Mouse (Mus musculus): ENCODE measurements around the gene Actn3. TPM values are rescaled to one million over a fixed set of nuclear protein-coding genes. Genes with fewer than 3 reads are reported as not detected.

Actn3 gene
- polyA plus RNA-seq, 1 experiment from 2014 or later = 8.9 TPM

Other genes starting within 250 kb of the Actn3 start
- gene Gm960, start 179.2 kb downstream of the Actn3 start, polyA plus RNA-seq (2015; fragmentation: Nextera tagmentation; extraction: Ambion mirVana) = 1.2 and 3.0 TPM in 2 replicates
- gene Sptbn2, start 166.7 kb downstream of the Actn3 start, polyA plus RNA-seq (2015; fragmentation: Nextera tagmentation; extraction: Ambion mirVana) = 4.7 and 5.5 TPM in 2 replicates
- gene Rbm4b, start 121.4 kb downstream of the Actn3 start, polyA plus RNA-seq (2015; fragmentation: Nextera tagmentation; extraction: Ambion mirVana) = 50.3 and 54.8 TPM in 2 replicates
- gene Rbm4, start 84.0 kb downstream of the Actn3 start, polyA plus RNA-seq (2015; fragmentation: Nextera tagmentation; extraction: Ambion mirVana) = 47.4 and 47.5 TPM in 2 replicates
- gene Gm21992, start 66.3 kb downstream of the Actn3 start, polyA plus RNA-seq (2015; fragmentation: Nextera tagmentation; extraction: Ambion mirVana) = 32.1 TPM in 2 replicates
- 74.2 and 75.0 TPM in 2 replicates for gene Rbm14, start 66.3 kb downstream of the Actn3 start, polyA plus RNA-seq (2015; fragmentation: Nextera tagmentation; extraction: Ambion mirVana)
- gene Ccs, start 38.6 kb downstream of the Actn3 start, polyA plus RNA-seq (2015; fragmentation: Nextera tagmentation; extraction: Ambion mirVana) = 56.6 and 60.3 TPM in 2 replicates
- gene Ccdc87, start 38.5 kb downstream of the Actn3 start, polyA plus RNA-seq (2015; fragmentation: Nextera tagmentation; extraction: Ambion mirVana) = 0.09 TPM in 1 of 2 replicates, not detected in the other
- gene Ctsf, start 22.8 kb downstream of the Actn3 start, polyA plus RNA-seq (2015; fragmentation: Nextera tagmentation; extraction: Ambion mirVana) = 28.4 and 34.1 TPM in 2 replicates
- gene Zdhhc24, start 759 bp upstream of the Actn3 start, polyA plus RNA-seq (2015; fragmentation: Nextera tagmentation; extraction: Ambion mirVana) = 11.6 and 12.5 TPM in 2 replicates
- 2.8 and 3.6 TPM in 2 replicates for gene Bbs1, start 28.7 kb upstream of the Actn3 start, polyA plus RNA-seq (2015; fragmentation: Nextera tagmentation; extraction: Ambion mirVana)
- gene Dpp3, start 50.4 kb upstream of the Actn3 start, polyA plus RNA-seq (2015; fragmentation: Nextera tagmentation; extraction: Ambion mirVana) = 119 and 134 TPM in 2 replicates
- 1.8 and 1.9 TPM in 2 replicates for gene Peli3, start 65.2 kb upstream of the Actn3 start, polyA plus RNA-seq (2015; fragmentation: Nextera tagmentation; extraction: Ambion mirVana)
- 79.6 and 80.5 TPM in 2 replicates for gene Mrpl11, start 84.2 kb upstream of the Actn3 start, polyA plus RNA-seq (2015; fragmentation: Nextera tagmentation; extraction: Ambion mirVana)
- 0.23 and 0.34 TPM in 2 replicates for gene Npas4, start 112.4 kb upstream of the Actn3 start, polyA plus RNA-seq (2015; fragmentation: Nextera tagmentation; extraction: Ambion mirVana)
- gene Slc29a2, start 146.0 kb upstream of the Actn3 start, polyA plus RNA-seq (2015; fragmentation: Nextera tagmentation; extraction: Ambion mirVana) = 3.1 and 3.3 TPM in 2 replicates
- gene B4gat1, start 160.9 kb upstream of the Actn3 start, polyA plus RNA-seq (2015; fragmentation: Nextera tagmentation; extraction: Ambion mirVana) = 41.8 and 44.1 TPM in 2 replicates
- 0.99 and 1.3 TPM in 2 replicates for gene AC124502.3, start 161.0 kb upstream of the Actn3 start, polyA plus RNA-seq (2015; fragmentation: Nextera tagmentation; extraction: Ambion mirVana)
- 39.8 and 43.9 TPM in 2 replicates for gene Brms1, start 163.4 kb upstream of the Actn3 start, polyA plus RNA-seq (2015; fragmentation: Nextera tagmentation; extraction: Ambion mirVana)
- gene Rin1, start 172.6 kb upstream of the Actn3 start, polyA plus RNA-seq (2015; fragmentation: Nextera tagmentation; extraction: Ambion mirVana) = 4.5 and 4.9 TPM in 2 replicates
- 69.8 and 76.9 TPM in 2 replicates for gene Cd248, start 190.2 kb upstream of the Actn3 start, polyA plus RNA-seq (2015; fragmentation: Nextera tagmentation; extraction: Ambion mirVana)
- gene Tmem151a, start 207.6 kb upstream of the Actn3 start, polyA plus RNA-seq (2015; fragmentation: Nextera tagmentation; extraction: Ambion mirVana) = 4.9 and 6.8 TPM in 2 replicates
- 110 and 123 TPM in 2 replicates for gene Yif1a, start 210.6 kb upstream of the Actn3 start, polyA plus RNA-seq (2015; fragmentation: Nextera tagmentation; extraction: Ambion mirVana)
- gene Cnih2, start 220.6 kb upstream of the Actn3 start, polyA plus RNA-seq (2015; fragmentation: Nextera tagmentation; extraction: Ambion mirVana) = 5.8 and 7.4 TPM in 2 replicates
- gene Rab1b, start 229.2 kb upstream of the Actn3 start, polyA plus RNA-seq (2015; fragmentation: Nextera tagmentation; extraction: Ambion mirVana) = 240 and 242 TPM in 2 replicates
- gene Klc2, start 240.7 kb upstream of the Actn3 start, polyA plus RNA-seq (2015; fragmentation: Nextera tagmentation; extraction: Ambion mirVana) = 13.6 TPM in 2 replicates